Mouse (Mus musculus) heart, adult 11 months (tissue): ENCODE measurements around the gene 9430097D07Rik.
A peak's percentile ranks its signal among the peaks of the same experiment; 100 is the strongest.

ENCODE experiments used
- DNase-seq: peaks from one replicate; pipeline ENCODE4 v3.0.0; 2022

9430097D07Rik gene

GRCm38 (mm10) chr2:32596725-32597124 lies 21.2 kb upstream of the 9430097D07Rik start:
- DNase-seq: no peak

GRCm38 (mm10) chr2:32591249-32591648 lies 15.8 kb upstream of the 9430097D07Rik start:
- DNase-seq: no peak

GRCm38 (mm10) chr2:32590224-32590623 lies 14.7 kb upstream of the 9430097D07Rik start:
- DNase-seq: peak; percentile 98

- DNase-seq: peak; percentile 97
Observed at GRCm38 (mm10) chr2:32589213-32589795, 13.8 kb upstream of the 9430097D07Rik start.

GRCm38 (mm10) chr2:32587731-32588321 lies 12.3 kb upstream of the 9430097D07Rik start:
- peak; percentile 98 for DNase-seq

GRCm38 (mm10) chr2:32586871-32587351 lies 11.4 kb upstream of the 9430097D07Rik start, which contains the start of gene St6galnac4:
St6galnac4 (plus strand) TSS chr2:32587095.
- peak; percentile 99 for DNase-seq

GRCm38 (mm10) chr2:32585149-32585714 lies 9.7 kb upstream of the 9430097D07Rik start:
- DNase-seq: no peak

- DNase-seq: peak; percentile 98
Observed at GRCm38 (mm10) chr2:32582830-32583799, 7.6 kb upstream of the 9430097D07Rik start.

GRCm38 (mm10) chr2:32581450-32582095 lies 6.1 kb upstream of the 9430097D07Rik start:
- DNase-seq: no peak

- peak; percentile 92 for DNase-seq
Observed at GRCm38 (mm10) chr2:32578146-32579046, 2.9 kb upstream of the 9430097D07Rik start.

- DNase-seq: peak; percentile 94
Observed at GRCm38 (mm10) chr2:32576532-32576931, 1.0 kb upstream of the 9430097D07Rik start.

- DNase-seq: peak; percentile 92
Observed at GRCm38 (mm10) chr2:32574901-32575585, 441 bp downstream of the 9430097D07Rik start.

- no peak for DNase-seq
Observed at GRCm38 (mm10) chr2:32574497-32574896, 987 bp downstream of the 9430097D07Rik start, which contains the start of gene Pip5kl1. Pip5kl1 (plus strand) TSS chr2:32574797.

GRCm38 (mm10) chr2:32572196-32572595 lies 3.3 kb downstream of the 9430097D07Rik start:
- no peak for DNase-seq

GRCm38 (mm10) chr2:32570698-32571494 lies 4.6 kb downstream of the 9430097D07Rik start, which contains the start of gene Dpm2:
Dpm2 (plus strand) TSS chr2:32570858.
- peak; percentile 99 for DNase-seq

GRCm38 (mm10) chr2:32568941-32569340 lies 6.5 kb downstream of the 9430097D07Rik start:
- no peak for DNase-seq

- peak; percentile 96 for DNase-seq
Observed at GRCm38 (mm10) chr2:32568149-32568548, 7.3 kb downstream of the 9430097D07Rik start.

- DNase-seq: peak; percentile 95
Observed at GRCm38 (mm10) chr2:32566536-32567063, 8.9 kb downstream of the 9430097D07Rik start.

- DNase-seq: no peak
Observed at GRCm38 (mm10) chr2:32559570-32559969, 15.9 kb downstream of the 9430097D07Rik start.
